Mouse (Mus musculus) midbrain, embryonic 10.5 days (tissue): ENCODE data around the gene Ccdc57. TPM values are rescaled to one million over a fixed set of nuclear protein-coding genes. Genes with fewer than 3 reads are reported as not detected.

Experiments
- DNase-seq: peaks from one replicate; pipeline ENCODE4 v3.0.0-alpha.2; 2017; ENCODE audit warnings: low spot score
- H3K27ac ChIP-seq: fragments of 300-500 bp; sonication (generic); replicated peaks from 2 replicates; pipeline ENCODE4 v1.5.1; 2016; ENCODE audit warnings: mild to moderate bottlenecking
- H3K27me3 ChIP-seq: fragments of 300-500 bp; sonication (generic); 2 replicates; pipeline ENCODE4 v1.6.1; 2016; ENCODE audit warnings: low read depth, mild to moderate bottlenecking; ENCODE audit not compliant: poor library complexity, severe bottlenecking
- H3K36me3 ChIP-seq: fragments of 300-500 bp; sonication (generic); 2 replicates; pipeline ENCODE4 v1.6.1; 2016; ENCODE audit warnings: mild to moderate bottlenecking, moderate library complexity
- H3K4me1 ChIP-seq: fragments of 300-500 bp; sonication (generic); 2 replicates; pipeline ENCODE4 v1.6.1; 2016
- H3K4me3 ChIP-seq: fragments of 300-500 bp; sonication (generic); 2 replicates; pipeline ENCODE4 v1.5.1; 2016; ENCODE audit warnings: mild to moderate bottlenecking, moderate library complexity
- H3K9me3 ChIP-seq: fragments of 300-500 bp; sonication (generic); replicated peaks from 2 replicates; pipeline ENCODE4 v1.6.1; 2016; ENCODE audit warnings: mild to moderate bottlenecking
- WGBS: fragments of 180-500 bp; shearing (Covaris S2); methylation state at CpG from one replicate; pipeline ENCODE4 v1.1.7; 2016; 5-methylcytosine and 5-hydroxymethylcytosine counted together
- polyA plus RNA-seq: library from polyadenylated mRNA; unstranded; fragments of >200 nt; fragmentation: Nextera tagmentation; extraction: Ambion mirVana; gene quantifications from 2 replicates; pipeline ENCODE4 v1.2.1, GENCODE M21; 2016

Ccdc57 gene
- polyA plus RNA-seq: 5.9 and 6.2 TPM in 2 replicates

DNA sequence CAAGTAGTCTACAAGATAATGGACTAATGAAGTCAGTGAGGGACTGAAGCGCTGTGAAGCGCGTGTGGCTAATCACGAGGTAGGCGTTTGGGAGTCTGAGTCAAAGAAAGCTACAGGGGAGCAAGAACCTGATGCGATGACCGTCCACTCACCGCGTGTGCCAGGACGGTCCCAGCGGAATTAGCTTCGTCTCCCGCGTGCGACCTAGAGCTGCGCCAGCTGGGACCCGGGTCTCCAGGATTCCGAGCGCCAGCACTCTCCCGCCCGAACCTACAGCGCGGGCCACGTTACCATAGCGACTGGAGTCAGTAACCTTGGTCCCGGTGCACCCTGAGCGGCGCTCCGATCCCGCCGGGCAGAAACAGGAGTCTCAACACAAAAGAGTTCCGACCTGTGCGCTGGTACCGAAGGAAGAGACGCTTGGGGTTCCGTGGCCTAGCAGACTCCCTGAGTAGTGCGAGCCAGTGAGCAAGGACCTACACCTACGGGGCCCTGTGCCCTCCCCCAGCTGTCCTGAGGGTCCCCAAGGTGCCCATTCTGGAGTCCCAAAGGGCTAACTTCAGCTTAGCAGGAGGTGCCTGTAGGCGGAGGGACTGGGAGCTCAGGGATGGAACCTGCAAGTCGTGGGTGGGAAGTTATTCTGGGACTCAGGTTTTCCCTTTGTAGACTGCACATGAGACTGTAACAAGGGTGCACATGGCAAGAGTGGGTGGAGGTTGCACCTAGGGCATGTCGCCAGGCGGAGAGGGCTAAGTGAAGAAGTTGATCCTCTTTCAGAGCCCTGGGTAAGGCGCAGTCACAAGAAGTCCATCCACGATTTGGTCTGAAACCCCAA lies at the start of gene Ccdc57:
Gene Ccdc57 (minus strand): TSS at position 309 of the 835 bp plus-strand sequence.
- Histone ChIP-seq H3K27me3 (no peaks in the 10 kb centered on the region), H3K9me3 (peaks cover 4% of the 10 kb centered on the region; the same call in 1 of the 2 replicates), H3K4me3 (peak within 1 kb of the TSS; percentile 72), H3K36me3 (peaks cover 7% of the 10 kb centered on the region), H3K27ac (peak within 1 kb of the TSS; percentile 91), H3K4me1 (peaks cover 24% of the 10 kb centered on the region)
- WGBS: 8% methylated on average over 44 of the region's 44 CpGs
- peak; percentile 90 for DNase-seq

- Histone ChIP-seq H3K4me3 (no peak overlapping the region), H3K27me3 (no peaks in the 10 kb centered on the region), H3K27ac (no peak overlapping the region), H3K9me3 (no peaks in the 10 kb centered on the region), H3K36me3 (peaks cover 99% of the 10 kb centered on the region), H3K4me1 (no peaks in the 10 kb centered on the region)
- no peak for DNase-seq
Measured at GRCm38 (mm10) chr11:120982459-120982858, 49.8 kb upstream of the Ccdc57 start.

DNA sequence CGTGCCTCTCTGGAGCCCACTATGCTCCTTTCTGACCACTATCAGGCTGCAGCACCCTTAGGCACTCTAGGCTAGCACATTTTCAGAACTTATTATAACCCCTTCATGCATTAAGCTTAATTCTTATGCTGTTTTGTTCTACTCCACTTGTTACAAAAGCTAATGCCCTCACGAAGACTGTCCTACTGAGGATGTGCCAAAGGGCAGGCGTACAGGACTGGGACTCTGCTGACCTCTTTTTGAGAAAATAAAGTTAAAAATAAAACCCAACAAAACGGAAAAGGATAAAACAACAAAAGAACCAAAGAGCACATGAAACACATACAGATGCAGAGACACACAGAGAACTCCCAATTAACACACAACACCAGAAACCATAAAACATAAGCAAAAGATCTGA lies 49.0 kb upstream of the Ccdc57 start:
- Histone ChIP-seq H3K4me3 (no peak overlapping the region), H3K27ac (no peak overlapping the region), H3K36me3 (peaks cover 99% of the 10 kb centered on the region), H3K4me1 (no peaks in the 10 kb centered on the region), H3K27me3 (no peaks in the 10 kb centered on the region), H3K9me3 (no peaks in the 10 kb centered on the region)
- no peak for DNase-seq
- whole genome bisulfite sequencing: 90% methylated on average over 4 of the region's 4 CpGs

DNA sequence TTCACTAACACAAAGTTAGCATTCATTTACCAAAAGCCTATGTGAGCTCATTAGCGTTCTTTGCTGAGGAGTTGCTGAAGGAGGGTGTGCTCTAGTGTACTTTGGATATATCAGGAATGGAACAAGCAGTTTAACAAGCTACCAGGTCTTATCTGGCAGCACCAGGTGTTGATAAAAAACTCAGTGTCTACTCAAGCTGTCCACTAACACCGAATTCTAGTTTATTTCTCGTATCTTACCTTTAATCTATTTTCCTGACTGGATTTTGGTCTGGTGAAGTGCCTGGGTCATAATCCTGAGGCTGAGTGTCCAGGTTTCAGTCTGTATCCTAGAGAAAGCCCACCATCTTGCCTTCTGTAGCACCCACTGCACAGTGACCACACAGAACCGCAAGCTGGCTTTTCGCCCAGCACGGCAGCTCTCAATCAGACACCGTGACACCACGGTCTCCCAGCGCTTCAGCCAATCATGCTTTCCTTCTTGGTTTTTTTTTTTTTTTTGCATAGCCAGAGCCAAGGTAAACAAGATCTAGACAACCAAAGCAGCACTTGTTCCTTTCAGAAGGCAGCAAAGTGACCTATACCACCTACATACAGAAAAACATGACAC lies 47.9 kb upstream of the Ccdc57 start:
- H3K27me3 ChIP-seq: no peaks in the 10 kb centered on the region
- DNase-seq: no peak
- H3K27ac ChIP-seq: no peak overlapping the region
- peaks cover 99% of the 10 kb centered on the region for H3K36me3 ChIP-seq
- WGBS: 96% methylated on average over 9 of the region's 9 CpGs
- H3K9me3 ChIP-seq: no peaks in the 10 kb centered on the region
- no peaks in the 10 kb centered on the region for H3K4me1 ChIP-seq
- H3K4me3 ChIP-seq: no peak overlapping the region

DNA sequence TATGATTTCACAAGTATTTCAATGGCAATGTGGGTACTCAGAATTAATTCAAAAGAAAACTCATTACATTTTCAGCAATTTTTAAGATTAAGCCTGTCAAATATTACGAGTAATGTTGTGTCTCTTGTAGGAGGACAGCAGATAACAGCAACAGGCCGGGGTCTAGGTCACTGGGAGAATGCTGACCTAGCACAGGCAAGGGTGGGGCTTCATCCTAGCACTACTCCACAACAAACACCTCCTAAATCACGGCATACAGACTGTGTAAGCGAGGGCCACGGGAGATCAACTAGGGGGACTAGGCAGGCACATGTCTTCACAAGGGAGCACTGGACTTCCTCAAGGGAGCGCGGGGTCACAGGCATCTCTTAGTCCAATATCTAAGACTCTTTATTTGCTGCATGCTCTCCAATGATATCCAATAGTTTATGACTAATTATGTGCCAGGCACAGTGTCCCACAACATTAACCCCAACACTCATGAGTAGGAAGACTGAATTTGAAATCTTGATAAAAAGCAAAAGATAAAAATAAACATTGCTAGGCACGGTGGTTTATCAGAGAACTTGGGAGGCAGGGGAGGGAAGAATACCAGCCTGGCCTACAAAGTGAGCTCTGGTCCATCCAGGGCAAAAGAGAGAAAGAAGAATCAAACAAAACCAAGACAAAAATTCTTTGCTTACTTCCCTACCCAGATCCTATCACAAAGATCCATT lies 47.2 kb upstream of the Ccdc57 start:
- H3K27ac ChIP-seq: no peak overlapping the region

GRCm38 (mm10) chr11:120973318-120973717 lies 40.6 kb upstream of the Ccdc57 start:
- Histone ChIP-seq H3K27me3 (no peaks in the 10 kb centered on the region), H3K4me3 (no peak overlapping the region), H3K4me1 (no peaks in the 10 kb centered on the region), H3K9me3 (no peaks in the 10 kb centered on the region), H3K27ac (no peak overlapping the region), H3K36me3 (peaks cover 100% of the 10 kb centered on the region)
- WGBS: 90% methylated on average over 6 of the region's 6 CpGs
- no peak for DNase-seq

More for the DNA sequence above, 47.2 kb upstream of the Ccdc57 start:
- Histone ChIP-seq H3K4me1 (no peaks in the 10 kb centered on the region), H3K9me3 (no peaks in the 10 kb centered on the region), H3K4me3 (no peak overlapping the region), H3K27me3 (no peaks in the 10 kb centered on the region), H3K36me3 (peaks cover 99% of the 10 kb centered on the region)
- no peak for DNase-seq
- WGBS: 93% methylated on average over 8 of the region's 8 CpGs

- no peaks in the 10 kb centered on the region for H3K9me3 ChIP-seq
- no peak for DNase-seq
- 96% methylated on average over 5 of the region's 5 CpGs for WGBS
- no peak overlapping the region for H3K27ac ChIP-seq
- no peaks in the 10 kb centered on the region for H3K4me1 ChIP-seq
- no peaks in the 10 kb centered on the region for H3K27me3 ChIP-seq
- peaks cover 100% of the 10 kb centered on the region for H3K36me3 ChIP-seq
- H3K4me3 ChIP-seq: no peak overlapping the region
Measured at GRCm38 (mm10) chr11:120971237-120971636, 38.6 kb upstream of the Ccdc57 start.

- Histone ChIP-seq H3K27me3 (no peaks in the 10 kb centered on the region), H3K36me3 (peaks cover 100% of the 10 kb centered on the region), H3K4me3 (no peak overlapping the region), H3K4me1 (peaks cover 2% of the 10 kb centered on the region), H3K9me3 (no peaks in the 10 kb centered on the region), H3K27ac (no peak overlapping the region)
- WGBS: 98% methylated on average over 5 of the region's 5 CpGs
- DNase-seq: no peak
Measured at GRCm38 (mm10) chr11:120969742-120970141, 37.1 kb upstream of the Ccdc57 start.

GRCm38 (mm10) chr11:120965587-120965986 lies 32.9 kb upstream of the Ccdc57 start:
- Histone ChIP-seq H3K4me1 (peaks cover 8% of the 10 kb centered on the region), H3K27ac (no peak overlapping the region), H3K4me3 (no peak overlapping the region), H3K27me3 (no peaks in the 10 kb centered on the region), H3K9me3 (no peaks in the 10 kb centered on the region), H3K36me3 (peaks cover 100% of the 10 kb centered on the region)
- DNase-seq: no peak
- WGBS: 88% methylated on average over 4 of the region's 4 CpGs

- Histone ChIP-seq H3K4me1 (peaks cover 8% of the 10 kb centered on the region), H3K4me3 (no peak overlapping the region), H3K9me3 (no peaks in the 10 kb centered on the region), H3K36me3 (peaks cover 100% of the 10 kb centered on the region), H3K27ac (no peak overlapping the region), H3K27me3 (no peaks in the 10 kb centered on the region)
- WGBS: 89% methylated on average over 10 of the region's 10 CpGs
- no peak for DNase-seq
Measured at GRCm38 (mm10) chr11:120964195-120965157, 31.8 kb upstream of the Ccdc57 start.

DNA sequence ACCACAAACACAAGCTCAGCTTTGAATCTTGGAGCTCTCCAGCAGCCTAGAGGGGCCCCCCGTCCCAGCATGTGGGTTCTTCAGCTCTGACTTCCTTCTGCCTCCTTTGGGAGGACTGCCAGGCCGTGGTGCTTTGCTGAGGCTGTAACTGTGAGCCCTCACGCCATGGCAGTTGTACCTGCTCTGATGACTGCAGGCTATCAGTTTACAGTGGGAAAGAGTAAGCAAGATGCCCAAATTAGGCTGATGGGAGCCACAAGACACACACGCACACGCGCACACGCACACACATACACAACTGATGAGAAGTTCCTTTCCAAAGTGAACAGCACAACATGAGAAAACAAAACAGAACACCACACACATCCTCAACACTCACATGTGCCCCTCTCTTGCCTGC lies 30.2 kb upstream of the Ccdc57 start:
- DNase-seq: no peak
- whole genome bisulfite sequencing: 96% methylated on average over 7 of the region's 7 CpGs
- no peaks in the 10 kb centered on the region for H3K27me3 ChIP-seq
- peaks cover 100% of the 10 kb centered on the region for H3K36me3 ChIP-seq
- H3K4me3 ChIP-seq: no peak overlapping the region
- H3K9me3 ChIP-seq: no peaks in the 10 kb centered on the region
- no peak overlapping the region for H3K27ac ChIP-seq
- peaks cover 11% of the 10 kb centered on the region for H3K4me1 ChIP-seq
